Mouse (Mus musculus) heart, postnatal 4 days (tissue): Measurements from ENCODE around the gene Tk1. TPM values are rescaled to one million over a fixed set of nuclear protein-coding genes. Genes with fewer than 3 reads are reported as not detected.
A peak's percentile ranks its signal among the peaks of the same experiment; 100 is the strongest.
"Not testable (repeated sequence)": the region's sequence is repeated elsewhere in the genome, so short reads cannot be mapped to it uniquely, and the experiment has no call there.

Source experiments
- DNase-seq: peaks from one replicate; pipeline ENCODE4 v3.0.0; 2021
- total RNA-seq, 2 experiments: library from RNA; stranded (reverse); gene quantifications; 2 replicates each; pipeline ENCODE4 v1.2.3; 2021

Gene Tk1
- total RNA-seq, 2 experiments from 2014 or later = 93.1 to 99.2 TPM

GRCm38 (mm10) chr11:117846640-117847039, 20.7 kb upstream of the Tk1 start:
- no peak for DNase-seq

GRCm38 (mm10) chr11:117845651-117846050, 19.8 kb upstream of the Tk1 start:
- DNase-seq = no peak

- DNase-seq = no peak
These were observed 19.1 kb upstream of the Tk1 start for GRCm38 (mm10) chr11:117844997-117845396.

GRCm38 (mm10) chr11:117843434-117843833, 17.5 kb upstream of the Tk1 start:
- DNase-seq = no peak

GRCm38 (mm10) chr11:117840910-117841309, 15.0 kb upstream of the Tk1 start:
- DNase-seq = no peak

- DNase-seq = no peak
These were observed 13.1 kb upstream of the Tk1 start for GRCm38 (mm10) chr11:117839021-117839420.

GRCm38 (mm10) chr11:117838572-117838971, 12.7 kb upstream of the Tk1 start:
- DNase-seq = peak; percentile 62

- DNase-seq = no peak
These were observed 10.4 kb upstream of the Tk1 start for GRCm38 (mm10) chr11:117836306-117836705.

- DNase-seq = no peak
These were observed 8.2 kb upstream of the Tk1 start for GRCm38 (mm10) chr11:117834086-117834485.

- DNase-seq = not testable (repeated sequence)
These were observed 7.6 kb upstream of the Tk1 start for GRCm38 (mm10) chr11:117833509-117833908.

GRCm38 (mm10) chr11:117832086-117832969, 6.4 kb upstream of the Tk1 start:
- DNase-seq = peak; percentile 83

- DNase-seq = no peak
These were observed 4.5 kb upstream of the Tk1 start for GRCm38 (mm10) chr11:117830401-117830800.

GRCm38 (mm10) chr11:117829671-117830215, 3.9 kb upstream of the Tk1 start:
- peak; percentile 56 for DNase-seq

GRCm38 (mm10) chr11:117828888-117829604, 3.2 kb upstream of the Tk1 start:
- DNase-seq = peak; percentile 69

GRCm38 (mm10) chr11:117828149-117828887, 2.4 kb upstream of the Tk1 start:
- peak; percentile 62 for DNase-seq

- no peak for DNase-seq
These were observed 1.5 kb upstream of the Tk1 start for GRCm38 (mm10) chr11:117827386-117827785.

- DNase-seq = no peak
These were observed 1.0 kb upstream of the Tk1 start for GRCm38 (mm10) chr11:117826916-117827315.

- no peak for DNase-seq
These were observed 272 bp upstream of the Tk1 start for GRCm38 (mm10) chr11:117826164-117826563.

- peak; percentile 89 for DNase-seq
These were observed 1.6 kb downstream of the Tk1 start for GRCm38 (mm10) chr11:117824060-117824969.

GRCm38 (mm10) chr11:117823411-117823810, 2.5 kb downstream of the Tk1 start:
- DNase-seq = no peak

GRCm38 (mm10) chr11:117822728-117823241, 3.1 kb downstream of the Tk1 start:
- peak; percentile 60 for DNase-seq
